Mouse (Mus musculus): ENCODE results near the gene Afg3l1.

GRCm38 (mm10) chr8:123536990-123537380 lies 59.3 kb downstream of the Afg3l1 start:
- TF ChIP-seq CTCF (IDR thresholded peaks at IDR 0.05; ENCODE audit: control insufficient read depth, insufficient read depth, low read length) (no peak), POLR2A (IDR thresholded peaks at IDR 0.05; ENCODE audit: borderline replicate concordance, control insufficient read depth, low read depth, low read length) (no peak)

Data from bone marrow, adult 2 months (tissue).